9 mouse cellular contexts compared by ENCODE assay signal in genomic region chr11:78190041-78190440, GRCm38 (mm10). TPM values are rescaled to one million over a fixed set of nuclear protein-coding genes. Genes with fewer than 3 reads are reported as not detected.
A peak's percentile ranks its signal among the peaks of the same experiment; 100 is the strongest.
DNase-seq lines count a peak whose midpoint lies in the region; ATAC-seq lines count a peak whose summit lies in the region.
"Had no signal": no experiment of that assay in that cellular context is flagged by ENCODE, and none has a peak within 500 bp of the region (broad histone marks: within the 10 kb centered on the region; RNA-seq: fewer than 3 reads in every experiment).

No protein-coding gene starts in this region.

- DNase-seq in liver, embryonic 11.5 days (ENCODE audit: low spot score), result no peak
- no peak for DNase-seq in liver
- DNase-seq in hindbrain, embryonic 11.5 days (ENCODE audit: low spot score), result no peak
- DNase-seq in limb, embryonic 10.5 days (ENCODE audit: low spot score), result no peak
- DNase-seq in urinary bladder, postnatal 4 days (ENCODE audit: low spot score in 2 of 2), result no peak
- no peak for DNase-seq in cerebellum, postnatal 10 days

- H3K9ac ChIP-seq in liver, embryonic 11.5 days (ENCODE audit: low read depth, low read length), result peak overlapping the region; percentile 72
- H3K9ac ChIP-seq in hindbrain, embryonic 11.5 days (ENCODE audit: low read depth, low read length), result 0 out of 2 replicates have a peak overlapping the region, but pooled peaks have one; percentile 84
- H3K9ac ChIP-seq in stomach, embryonic 14.5 days (replicated peaks; ENCODE audit: low read depth, low read length), result 0 out of 2 replicates have a peak overlapping the region, but pooled peaks have one; percentile 88
- H3K9ac ChIP-seq: liver, embryonic 14.5 days had no signal

- H3K27ac ChIP-seq in liver, embryonic 11.5 days (ENCODE audit: low read depth, low read length), result peak overlapping the region; percentile 73; the same call in 1 of the 2 replicates
- peak overlapping the region; percentile 94 for H3K27ac ChIP-seq in hindbrain, embryonic 11.5 days (ENCODE audit: low read depth, low read length)
- peak overlapping the region; percentile 100 for H3K27ac ChIP-seq in limb, embryonic 10.5 days
- H3K27ac ChIP-seq in stomach, embryonic 14.5 days (ENCODE audit: low read length), result peak overlapping the region; percentile 99
- H3K27ac ChIP-seq: liver, embryonic 14.5 days had no signal

- H3K27me3 ChIP-seq in liver, embryonic 11.5 days (replicated peaks; ENCODE audit: control insufficient read depth, insufficient read depth, low read length), result peaks cover 46% of the 10 kb centered on the region
- H3K27me3 ChIP-seq in hindbrain, embryonic 11.5 days (ENCODE audit: control insufficient read depth, insufficient read depth, low read length), result no peaks in the 10 kb centered on the region
- H3K27me3 ChIP-seq in limb, embryonic 10.5 days (ENCODE audit: low read depth, poor library complexity, severe bottlenecking), result no peaks in the 10 kb centered on the region
- no peaks in the 10 kb centered on the region for H3K27me3 ChIP-seq in stomach, embryonic 14.5 days (ENCODE audit: control insufficient read depth, insufficient read depth, low read length)

- H3K4me3 ChIP-seq in liver, embryonic 11.5 days (ENCODE audit: low read depth, low read length), result peak overlapping the region; percentile 62
- H3K4me3 ChIP-seq in hindbrain, embryonic 11.5 days (ENCODE audit: low read depth, low read length), result no peak overlapping the region; the same call in 1 of the 2 replicates
- peak overlapping the region; percentile 86 for H3K4me3 ChIP-seq in limb, embryonic 10.5 days
- H3K4me3 ChIP-seq in stomach, embryonic 14.5 days (ENCODE audit: low read depth, low read length), result peak overlapping the region; percentile 73

- peak overlapping the region; percentile 70 for H3K4me2 ChIP-seq in liver, embryonic 11.5 days
- peak overlapping the region; percentile 76 for H3K4me2 ChIP-seq in hindbrain, embryonic 11.5 days (replicated peaks; ENCODE audit: low read depth, low read length)
- peak overlapping the region; percentile 46 for H3K4me2 ChIP-seq in stomach, embryonic 14.5 days (replicated peaks; ENCODE audit: low read depth, low read length)

- H3K4me1 ChIP-seq in liver, embryonic 11.5 days (replicated peaks; ENCODE audit: control insufficient read depth, insufficient read depth, low read length), result peaks cover 18% of the 10 kb centered on the region
- H3K4me1 ChIP-seq in hindbrain, embryonic 11.5 days (replicated peaks; ENCODE audit: control insufficient read depth, insufficient read depth, low read length), result 0 out of 2 replicates have a peak, but pooled peaks cover 2% of the 10 kb centered on the region
- peaks cover 34% of the 10 kb centered on the region for H3K4me1 ChIP-seq in limb, embryonic 10.5 days
- H3K4me1 ChIP-seq in stomach, embryonic 14.5 days (ENCODE audit: control insufficient read depth, insufficient read depth, low read length), result peaks cover 15% of the 10 kb centered on the region

- WGBS in liver, embryonic 11.5 days, result 67% methylated on average over 6 of the region's 6 CpGs
- WGBS in hindbrain, embryonic 11.5 days, result 72% methylated on average over 6 of the region's 6 CpGs
- 64% methylated on average over 6 of the region's 6 CpGs for WGBS in limb, embryonic 10.5 days
- WGBS in stomach, embryonic 14.5 days, result 57% methylated on average over 6 of the region's 6 CpGs

- no peaks in the 10 kb centered on the region for H3K9me3 ChIP-seq in liver, embryonic 11.5 days (ENCODE audit: control insufficient read depth, low read length)
- H3K9me3 ChIP-seq in hindbrain, embryonic 11.5 days (ENCODE audit: control insufficient read depth, low read length), result no peaks in the 10 kb centered on the region
- H3K9me3 ChIP-seq in limb, embryonic 10.5 days (replicated peaks), result no peaks in the 10 kb centered on the region
- H3K9me3 ChIP-seq in stomach, embryonic 14.5 days (ENCODE audit: control insufficient read depth, low read depth, low read length), result no peaks in the 10 kb centered on the region

- ATAC-seq in liver, embryonic 11.5 days (replicated peaks; ENCODE audit: low FRiP score), result no peak
- no peak for ATAC-seq in hindbrain, embryonic 11.5 days (ENCODE audit: low FRiP score)
- ATAC-seq in stomach, embryonic 14.5 days (ENCODE audit: insufficient number of reproducible peaks, insufficient read depth, low FRiP score, low read depth), result no peak
- ATAC-seq in granulocyte monocyte progenitor cell, adult 5-6 weeks (replicated peaks; ENCODE audit: poor library complexity, severe bottlenecking), result no peak

- H3K36me3 ChIP-seq in liver, embryonic 11.5 days (ENCODE audit: control insufficient read depth, insufficient read depth, low read length), result peaks cover 4% of the 10 kb centered on the region; the same call in 1 of the 2 replicates
- 0 out of 2 replicates have a peak, but pooled peaks cover 2% of the 10 kb centered on the region for H3K36me3 ChIP-seq in hindbrain, embryonic 11.5 days (ENCODE audit: control insufficient read depth, insufficient read depth, low read length)
- H3K36me3 ChIP-seq in limb, embryonic 10.5 days, result peaks cover 45% of the 10 kb centered on the region
- peaks cover 11% of the 10 kb centered on the region for H3K36me3 ChIP-seq in stomach, embryonic 14.5 days (ENCODE audit: control insufficient read depth, insufficient read depth, low read length)

RNA-seq across cellular contexts. Expression of gene Rab34, which starts 1.8 kb away (rescaled TPM):
- polyA plus RNA-seq in liver, embryonic 11.5 days (2014; fragmentation: Nextera tagmentation; extraction: Ambion mirVana), result 42.6 and 45.3 TPM in 2 replicates
- 57.7 and 69.3 TPM in 2 replicates for polyA plus RNA-seq in hindbrain, embryonic 11.5 days (2014; fragmentation: Nextera tagmentation; extraction: Ambion mirVana)
- 139 and 141 TPM in 2 replicates for polyA plus RNA-seq in limb, embryonic 10.5 days (2016; fragmentation: Nextera tagmentation; extraction: Ambion mirVana)
- 156 and 171 TPM in 2 replicates for polyA plus RNA-seq in stomach, embryonic 14.5 days (2014; fragmentation: Nextera tagmentation; extraction: Ambion mirVana)
- total RNA-seq in granulocyte monocyte progenitor cell, adult 5-6 weeks (2014; fragmentation: Nextera tagmentation), result 6.1 and 7.2 TPM in 2 replicates
- 1.5 and 3.6 TPM in 2 replicates for total RNA-seq in granulocyte monocyte progenitor cell, adult 5-6 weeks (2017)

RNA-seq across cellular contexts. Expression of gene Proca1, which starts 3.2 kb away (rescaled TPM):
- 1.6 and 2.5 TPM in 2 replicates for polyA plus RNA-seq in liver, embryonic 11.5 days (2014; fragmentation: Nextera tagmentation; extraction: Ambion mirVana)
- polyA plus RNA-seq in hindbrain, embryonic 11.5 days (2014; fragmentation: Nextera tagmentation; extraction: Ambion mirVana), result 1.0 and 1.2 TPM in 2 replicates
- 0.88 and 1.6 TPM in 2 replicates for polyA plus RNA-seq in limb, embryonic 10.5 days (2016; fragmentation: Nextera tagmentation; extraction: Ambion mirVana)
- polyA plus RNA-seq in stomach, embryonic 14.5 days (2014; fragmentation: Nextera tagmentation; extraction: Ambion mirVana), result 2.7 and 3.3 TPM in 2 replicates
- total RNA-seq in granulocyte monocyte progenitor cell, adult 5-6 weeks (2014; fragmentation: Nextera tagmentation), result not detected in 2 replicates
- not detected in 2 replicates for total RNA-seq in granulocyte monocyte progenitor cell, adult 5-6 weeks (2017)

RNA-seq across cellular contexts. Expression of gene Rpl23a, which starts 6.7 kb away (rescaled TPM):
- polyA plus RNA-seq in liver, embryonic 11.5 days (2014; fragmentation: Nextera tagmentation; extraction: Ambion mirVana), result 1,588 and 1,766 TPM in 2 replicates
- polyA plus RNA-seq in hindbrain, embryonic 11.5 days (2014; fragmentation: Nextera tagmentation; extraction: Ambion mirVana), result 1,168 and 1,191 TPM in 2 replicates
- polyA plus RNA-seq in limb, embryonic 10.5 days (2016; fragmentation: Nextera tagmentation; extraction: Ambion mirVana), result 1,157 and 1,293 TPM in 2 replicates
- polyA plus RNA-seq in stomach, embryonic 14.5 days (2014; fragmentation: Nextera tagmentation; extraction: Ambion mirVana), result 1,708 and 1,741 TPM in 2 replicates
- 5,451 and 5,560 TPM in 2 replicates for total RNA-seq in granulocyte monocyte progenitor cell, adult 5-6 weeks (2014; fragmentation: Nextera tagmentation)
- 3,079 and 3,080 TPM in 2 replicates for total RNA-seq in granulocyte monocyte progenitor cell, adult 5-6 weeks (2017)

RNA-seq across cellular contexts. Expression of gene Tlcd1, which starts 13.5 kb away (rescaled TPM):
- 52.5 and 57.5 TPM in 2 replicates for polyA plus RNA-seq in liver, embryonic 11.5 days (2014; fragmentation: Nextera tagmentation; extraction: Ambion mirVana)
- polyA plus RNA-seq in hindbrain, embryonic 11.5 days (2014; fragmentation: Nextera tagmentation; extraction: Ambion mirVana), result 6.8 and 9.5 TPM in 2 replicates
- polyA plus RNA-seq in limb, embryonic 10.5 days (2016; fragmentation: Nextera tagmentation; extraction: Ambion mirVana), result 10.0 and 13.1 TPM in 2 replicates
- polyA plus RNA-seq in stomach, embryonic 14.5 days (2014; fragmentation: Nextera tagmentation; extraction: Ambion mirVana), result 27.1 and 28.0 TPM in 2 replicates
- total RNA-seq in granulocyte monocyte progenitor cell, adult 5-6 weeks (2014; fragmentation: Nextera tagmentation), result 1.1 and 3.5 TPM in 2 replicates
- total RNA-seq in granulocyte monocyte progenitor cell, adult 5-6 weeks (2017), result 2.9 and 4.1 TPM in 2 replicates

RNA-seq across cellular contexts. Expression of gene Nek8, which starts 13.6 kb away (rescaled TPM):
- 13.1 and 14.3 TPM in 2 replicates for polyA plus RNA-seq in liver, embryonic 11.5 days (2014; fragmentation: Nextera tagmentation; extraction: Ambion mirVana)
- 5.2 and 7.0 TPM in 2 replicates for polyA plus RNA-seq in hindbrain, embryonic 11.5 days (2014; fragmentation: Nextera tagmentation; extraction: Ambion mirVana)
- polyA plus RNA-seq in limb, embryonic 10.5 days (2016; fragmentation: Nextera tagmentation; extraction: Ambion mirVana), result 17.3 and 19.9 TPM in 2 replicates
- polyA plus RNA-seq in stomach, embryonic 14.5 days (2014; fragmentation: Nextera tagmentation; extraction: Ambion mirVana), result 16.0 and 17.4 TPM in 2 replicates
- total RNA-seq in granulocyte monocyte progenitor cell, adult 5-6 weeks (2014; fragmentation: Nextera tagmentation), result 3.5 and 14.4 TPM in 2 replicates
- total RNA-seq in granulocyte monocyte progenitor cell, adult 5-6 weeks (2017), result 5.8 and 6.1 TPM in 2 replicates
